Mouse (Mus musculus) G1E-ER4 (cell line): ENCODE results near the gene Tnfsfm13. TPM values are rescaled to one million over a fixed set of nuclear protein-coding genes. Genes with fewer than 3 reads are reported as not detected.

Experiments
- GATA1 ChIP-seq: IDR thresholded peaks from one replicate; pipeline ENCODE4 v1.8.0; 2012; ENCODE audit warnings: low read length, inconsistent platforms
- polyA plus RNA-seq: library from polyadenylated mRNA; stranded (reverse); fragments of >175 nt; gene quantifications from 2 replicates; pipeline ENCODE4 v1.2.3, GENCODE M21; 2012

The Tnfsfm13 gene
- polyA plus RNA-seq, 1 experiment: not detected

DNA sequence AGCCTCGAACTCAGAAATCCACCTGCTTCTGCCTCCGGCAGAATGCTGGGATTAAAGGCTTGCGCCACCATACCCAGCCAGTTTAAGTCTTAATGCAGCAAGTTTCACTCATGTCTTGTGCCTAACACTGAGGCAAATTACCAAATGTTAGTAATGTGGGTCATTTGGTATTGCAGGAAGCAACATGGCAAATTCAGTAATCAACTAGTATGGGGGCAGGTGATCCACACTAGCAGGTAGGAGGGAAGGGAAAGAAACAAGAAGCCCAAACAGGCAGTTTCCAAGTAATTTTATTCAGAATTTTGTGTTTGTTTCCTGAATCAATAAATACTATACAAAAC lies 29.3 kb downstream of the Tnfsfm13 start:
- no peak for TF ChIP-seq GATA1

GRCm38 (mm10) chr11:69665961-69666664 lies 29.8 kb downstream of the Tnfsfm13 start, which contains the start of gene Cd68:
Gene Cd68 (minus strand): TSS chr11:69666153.
- TF ChIP-seq GATA1: no peak

- no peak for TF ChIP-seq GATA1
Observed at GRCm38 (mm10) chr11:69665457-69665960, 30.4 kb downstream of the Tnfsfm13 start.

DNA sequence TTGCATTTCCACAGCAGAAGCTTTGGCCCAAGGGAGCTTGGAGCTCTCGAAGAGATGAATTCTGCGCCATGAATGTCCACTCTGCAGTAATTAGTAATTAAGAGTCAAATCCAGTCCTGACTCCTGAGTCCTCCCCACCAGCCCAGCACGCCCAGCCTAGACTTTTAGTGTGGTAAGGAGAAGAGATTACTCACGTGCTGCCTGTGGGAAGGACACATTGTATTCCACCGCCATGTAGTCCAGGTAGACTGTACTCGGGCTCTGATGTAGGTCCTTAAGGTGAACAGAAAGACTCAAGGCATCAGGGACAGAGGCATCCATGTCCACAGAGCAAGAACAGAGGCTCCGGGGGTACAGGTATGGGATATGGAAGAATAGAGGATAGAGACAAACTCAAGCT lies 31.1 kb downstream of the Tnfsfm13 start:
- no peak for TF ChIP-seq GATA1

DNA sequence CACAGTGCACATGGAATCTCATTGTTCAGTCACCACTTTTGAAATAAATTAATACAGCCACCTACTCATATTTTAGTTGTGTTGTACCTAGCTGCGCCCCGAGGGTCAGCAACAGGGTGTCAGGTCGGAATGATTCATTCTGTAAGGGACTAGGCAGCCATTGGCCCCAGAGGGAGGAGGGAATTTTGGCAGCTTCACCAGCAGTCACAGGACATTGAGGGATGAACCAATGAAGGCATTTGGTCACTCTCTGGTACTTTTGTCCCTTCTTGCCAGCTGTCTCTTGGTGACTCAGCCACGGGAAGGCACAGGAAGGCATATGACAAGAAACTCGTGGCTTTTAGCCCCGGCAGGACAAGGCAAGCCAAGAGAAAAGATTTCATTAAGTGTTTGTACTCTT lies 32.1 kb downstream of the Tnfsfm13 start:
- TF ChIP-seq GATA1: no peak

DNA sequence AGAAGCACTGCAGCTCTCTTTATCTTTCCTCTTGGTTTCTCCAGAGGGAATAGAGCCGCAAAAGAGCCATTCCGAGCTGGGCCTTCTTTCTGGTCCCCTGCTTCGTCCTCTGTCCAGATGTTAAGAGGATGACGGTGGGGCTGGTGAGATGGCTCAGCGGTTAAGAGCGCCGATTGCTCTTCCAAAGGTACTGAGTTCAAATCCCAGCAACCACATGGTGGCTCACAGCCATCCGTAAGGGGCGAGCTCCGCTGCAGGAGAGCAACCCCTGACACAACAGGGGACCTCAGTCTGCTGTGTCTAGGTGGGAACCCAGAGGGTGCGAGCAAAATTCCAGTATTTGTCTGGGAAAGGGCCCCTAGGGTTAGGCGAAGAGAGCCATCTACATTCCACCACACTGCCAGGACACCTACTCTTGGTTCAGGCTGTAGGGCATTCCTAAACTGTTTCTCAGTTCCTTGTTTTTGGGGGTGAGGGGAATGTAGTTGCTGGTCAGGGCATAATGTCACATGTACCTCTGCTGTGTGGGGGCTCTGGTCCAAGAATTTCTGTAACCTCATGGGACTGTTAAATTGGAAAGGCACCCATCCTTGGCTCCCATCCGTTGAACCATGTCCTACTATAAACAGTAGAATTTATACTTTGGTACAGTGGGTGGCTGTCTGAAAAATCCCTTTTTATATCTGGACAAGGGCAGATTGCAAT lies 32.8 kb downstream of the Tnfsfm13 start:
- no peak for TF ChIP-seq GATA1

- no peak for TF ChIP-seq GATA1
Observed at GRCm38 (mm10) chr11:69662213-69662966, 33.5 kb downstream of the Tnfsfm13 start, which contains the start of gene Mpdu1. Gene Mpdu1 (minus strand): TSS chr11:69662642.

DNA sequence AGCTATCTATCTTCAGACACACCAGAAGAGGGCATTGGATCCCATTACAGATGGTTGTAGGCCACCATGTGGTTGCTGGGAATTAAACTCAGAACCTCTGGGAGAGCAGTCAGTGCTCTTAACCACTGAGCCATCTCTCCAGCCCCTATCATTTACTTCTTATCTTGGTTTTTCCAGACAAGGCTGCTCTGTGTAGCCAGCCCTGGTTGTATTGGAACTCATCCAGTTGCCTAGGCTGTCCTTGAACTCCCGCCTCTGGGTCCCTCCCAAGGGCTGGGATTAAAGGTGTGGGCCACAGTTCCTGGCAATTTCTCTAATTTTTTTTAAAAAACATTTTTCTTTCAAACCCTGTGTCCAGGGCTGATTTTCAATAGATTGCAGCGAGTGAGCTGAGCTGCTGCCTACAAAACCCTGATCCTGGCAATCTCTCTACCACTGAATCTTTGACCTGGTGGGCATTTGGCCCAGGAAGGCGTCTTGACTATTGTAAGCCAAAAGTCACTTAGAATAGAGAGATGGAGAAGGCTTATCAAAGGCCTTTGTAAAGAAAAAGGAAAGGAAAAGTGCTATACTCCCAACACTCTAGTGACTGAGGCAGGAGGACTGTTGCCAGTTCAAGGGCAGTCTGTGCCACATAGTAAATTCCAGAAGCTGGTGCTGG lies 34.5 kb downstream of the Tnfsfm13 start:
- no peak for TF ChIP-seq GATA1

GRCm38 (mm10) chr11:69657462-69657881 lies 38.4 kb downstream of the Tnfsfm13 start:
- TF ChIP-seq GATA1: no peak

DNA sequence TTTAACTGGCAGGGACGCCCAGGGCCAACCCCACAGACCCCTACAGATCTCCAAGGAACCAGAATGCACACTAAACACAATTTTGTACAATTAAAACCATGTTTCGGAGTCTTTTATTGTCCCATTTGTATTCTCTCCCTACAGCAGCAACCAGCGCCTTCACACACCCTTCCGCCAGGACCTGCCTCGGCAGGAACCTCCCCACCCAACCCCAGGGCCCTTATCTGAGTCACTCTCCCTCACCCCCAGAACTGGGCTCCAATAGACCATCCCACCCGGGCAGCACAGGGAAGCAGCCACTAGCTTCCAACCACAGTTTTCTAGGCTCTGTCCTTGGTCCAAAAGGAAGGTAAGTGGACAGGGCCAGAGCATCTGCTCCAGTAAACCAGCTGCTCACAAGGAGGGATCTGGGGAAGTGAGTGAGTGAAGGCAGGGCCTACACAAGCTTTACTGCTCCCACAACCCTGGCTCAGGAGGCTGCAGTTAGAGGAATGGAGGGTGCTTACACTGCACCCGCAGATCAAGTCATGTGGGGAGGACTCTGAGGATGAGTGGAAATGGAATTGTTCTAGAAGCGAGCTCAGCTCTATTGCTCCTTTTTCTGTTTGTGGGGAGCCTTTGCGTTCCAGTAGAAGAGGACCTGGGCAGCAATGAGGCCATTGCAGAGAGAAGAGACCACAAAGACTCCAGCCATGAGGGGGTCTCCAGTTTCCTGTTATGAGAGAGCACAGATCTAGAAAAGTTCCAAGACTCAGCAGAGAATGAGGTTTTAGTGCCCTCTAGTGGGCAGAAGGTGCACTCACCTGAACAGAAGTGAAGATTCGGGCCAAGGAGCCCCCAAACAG lies 39.1 kb downstream of the Tnfsfm13 start:
- no peak for TF ChIP-seq GATA1

DNA sequence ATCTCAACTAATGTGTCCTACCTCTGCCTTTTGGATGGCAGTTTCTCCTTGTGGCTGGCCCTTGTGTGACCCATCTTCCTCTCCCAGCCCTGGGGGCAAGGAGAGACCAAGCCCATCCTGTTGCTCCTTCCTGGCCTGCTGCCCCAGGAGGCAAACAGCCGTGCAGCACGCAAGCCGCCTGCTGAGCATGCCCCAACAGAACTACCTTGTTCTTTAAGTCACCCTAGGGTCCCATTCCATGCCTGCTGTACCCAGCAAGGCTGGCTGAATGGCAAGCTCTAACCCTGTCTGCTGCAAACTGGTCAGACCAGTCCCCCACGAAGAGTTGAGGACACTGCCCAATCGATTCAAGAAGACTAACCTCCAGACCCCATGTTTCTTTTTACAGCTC lies 39.8 kb downstream of the Tnfsfm13 start:
- TF ChIP-seq GATA1: no peak

DNA sequence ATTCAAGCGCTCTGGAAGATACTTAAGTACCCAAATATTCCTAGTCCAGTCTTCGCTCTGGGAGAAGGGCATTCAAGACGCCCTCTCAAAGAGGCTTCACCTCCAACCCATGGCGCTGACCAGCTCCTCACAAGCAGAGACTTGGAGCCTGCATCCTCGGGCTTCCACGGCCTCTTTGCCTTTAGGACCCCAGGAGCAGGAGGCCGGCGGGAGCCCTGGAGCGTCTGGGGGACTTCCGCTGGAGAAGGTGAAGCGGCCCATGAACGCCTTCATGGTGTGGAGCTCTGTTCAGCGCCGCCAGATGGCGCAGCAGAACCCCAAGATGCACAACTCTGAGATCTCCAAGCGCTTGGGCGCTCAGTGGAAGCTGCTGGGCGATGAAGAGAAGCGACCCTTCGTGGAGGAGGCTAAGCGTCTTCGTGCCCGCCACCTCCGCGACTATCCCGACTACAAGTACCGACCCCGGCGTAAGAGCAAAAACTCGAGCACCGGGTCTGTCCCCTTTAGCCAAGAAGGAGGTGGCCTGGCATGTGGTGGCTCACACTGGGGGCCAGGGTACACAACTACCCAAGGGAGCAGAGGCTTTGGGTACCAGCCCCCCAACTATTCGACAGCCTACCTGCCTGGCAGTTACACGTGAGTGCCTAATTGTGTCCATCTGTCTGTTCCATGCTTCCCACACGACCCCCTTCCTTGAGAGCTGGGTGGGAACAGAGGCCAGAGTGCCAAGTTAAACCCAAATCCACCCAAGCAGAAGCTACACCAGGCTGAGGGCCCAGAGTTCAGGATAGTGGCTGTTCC lies 40.4 kb downstream of the Tnfsfm13 start, which contains the start of gene Sox15:
Gene Sox15 (plus strand): TSS at position 51 of the 801 bp plus-strand sequence.
- TF ChIP-seq GATA1: no peak

- no peak for TF ChIP-seq GATA1
Observed at GRCm38 (mm10) chr11:69654760-69655159, 41.1 kb downstream of the Tnfsfm13 start.

DNA sequence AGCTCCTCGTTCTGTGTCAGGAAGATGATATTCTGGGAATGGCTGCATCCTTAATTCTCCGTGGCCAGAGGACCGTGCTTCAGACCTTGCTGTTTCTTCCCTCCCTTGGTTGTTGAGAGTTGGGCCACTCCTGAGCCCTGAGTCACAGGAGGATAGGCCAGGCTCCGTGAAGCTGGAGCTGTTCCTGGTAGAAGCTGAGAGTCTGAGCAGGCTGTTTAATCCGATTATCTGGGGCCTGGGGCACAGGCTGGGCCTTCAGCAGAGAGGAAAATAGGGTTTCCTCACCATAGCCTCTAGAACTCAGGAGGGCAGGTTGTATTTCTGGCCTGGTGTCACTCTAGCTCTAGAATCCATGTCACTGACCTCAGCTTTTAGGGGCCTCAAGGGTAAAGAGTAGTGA lies 42.5 kb downstream of the Tnfsfm13 start:
- no peak for TF ChIP-seq GATA1
